ENCODE assay signal across 8 mouse cellular contexts in genomic region chr8:86746511-86746910, GRCm38 (mm10). TPM values are rescaled to one million over a fixed set of nuclear protein-coding genes. Genes with fewer than 3 reads are reported as not detected.
DNase-seq lines count a peak whose midpoint lies in the region; ATAC-seq and TF ChIP-seq lines count a peak whose summit lies in the region.

No protein-coding gene starts in this region.

- peak overlapping the region; percentile 84 for H3K9ac ChIP-seq in heart, adult 2 months (ENCODE audit: low read depth, low read length)
- H3K9ac ChIP-seq in ES-E14 (ENCODE audit: insufficient read depth, low read depth, low read length, poor library complexity, severe bottlenecking) = peak overlapping the region; percentile 99
- peak overlapping the region; percentile 78 for H3K9ac ChIP-seq in embryonic facial prominence, embryonic 15.5 days
- H3K9ac ChIP-seq in liver, embryonic 16.5 days (ENCODE audit: low read depth, low read length) = peak overlapping the region; percentile 98
- H3K9ac ChIP-seq in stomach, embryonic 14.5 days (replicated peaks; ENCODE audit: low read depth, low read length) = peak overlapping the region; percentile 99; the same call in 1 of the 2 replicates

- H3K4me1 ChIP-seq in heart, adult 2 months (ENCODE audit: control insufficient read depth, insufficient read depth, low read length) = peaks cover 14% of the 10 kb centered on the region
- H3K4me1 ChIP-seq in ES-E14 (ENCODE audit: control insufficient read depth in 2 of 2, insufficient read depth in 2 of 2, low read length in 2 of 2, poor library complexity in 1 of 2) = peaks cover 0 to under 1% of the 10 kb centered on the region in 2 experiments; a peak in 1 of 4 replicates
- peaks cover 18% of the 10 kb centered on the region; the same call in 1 of the 2 replicates for H3K4me1 ChIP-seq in embryonic facial prominence, embryonic 15.5 days
- H3K4me1 ChIP-seq in liver, embryonic 16.5 days (ENCODE audit: control insufficient read depth, low read depth, low read length) = peaks cover 25% of the 10 kb centered on the region
- peaks cover 13% of the 10 kb centered on the region; the same call in 1 of the 2 replicates for H3K4me1 ChIP-seq in stomach, embryonic 14.5 days (ENCODE audit: control insufficient read depth, insufficient read depth, low read length)

- DNase-seq in heart, adult 2 months = no peak
- no peak for DNase-seq in heart, postnatal 25 days (ENCODE audit: low spot score)
- no peak for DNase-seq in ES-E14 (ENCODE audit: low read depth, low spot score)
- no peak for DNase-seq in layer of hippocampus, postnatal 36 days

- no peak for ATAC-seq in embryonic facial prominence, embryonic 15.5 days (ENCODE audit: insufficient number of reproducible peaks, low FRiP score, low TSS enrichment, low read depth)
- ATAC-seq in inflammation-experienced regulatory T-cells, adult 6 months = peak; percentile 36
- ATAC-seq in liver, embryonic 16.5 days (ENCODE audit: low read depth) = no peak
- ATAC-seq in stomach, embryonic 14.5 days (ENCODE audit: insufficient number of reproducible peaks, insufficient read depth, low FRiP score, low read depth) = 0 out of 2 replicates have a peak, but pooled peaks have one; percentile 7

- no peak for TF ChIP-seq CTCF in heart, adult 2 months (IDR thresholded peaks at IDR 0.05)

- intact Hi-C loops in heart, adult 2 months (cut with DNase I) = loop anchor here (2.0 to 5.0 kb wide), 3 partner anchors 40 to 156 kb away; no protein-coding TSS in a partner anchor
- intact Hi-C loops in heart, postnatal 25 days (cut with DNase I) = loop anchor here (2.0 to 5.0 kb wide), 2 partner anchors 38 to 136 kb away; no protein-coding TSS in a partner anchor

- H3K4me2 ChIP-seq in embryonic facial prominence, embryonic 15.5 days (replicated peaks) = peak overlapping the region; percentile 74
- H3K4me2 ChIP-seq in liver, embryonic 16.5 days (ENCODE audit: low read depth, low read length) = peak overlapping the region; percentile 76
- H3K4me2 ChIP-seq in stomach, embryonic 14.5 days (replicated peaks; ENCODE audit: low read depth, low read length) = peak overlapping the region; percentile 74

- no peaks in the 10 kb centered on the region; the same call in 1 of the 2 replicates for H3K27me3 ChIP-seq in heart, adult 2 months (ENCODE audit: control insufficient read depth, insufficient read depth, low read length)
- H3K27me3 ChIP-seq in embryonic facial prominence, embryonic 15.5 days = no peaks in the 10 kb centered on the region
- H3K27me3 ChIP-seq in liver, embryonic 16.5 days (ENCODE audit: control insufficient read depth, insufficient read depth, low read depth, low read length) = peaks cover 3% of the 10 kb centered on the region; the same call in 1 of the 2 replicates
- H3K27me3 ChIP-seq in stomach, embryonic 14.5 days (ENCODE audit: control insufficient read depth, insufficient read depth, low read length) = no peaks in the 10 kb centered on the region

- H3K9me3 ChIP-seq in ES-E14 (ENCODE audit: control insufficient read depth, insufficient read depth, low read depth, low read length) = no peaks in the 10 kb centered on the region
- H3K9me3 ChIP-seq in embryonic facial prominence, embryonic 15.5 days (replicated peaks) = no peaks in the 10 kb centered on the region
- H3K9me3 ChIP-seq in liver, embryonic 16.5 days (replicated peaks; ENCODE audit: control insufficient read depth, low read length) = no peaks in the 10 kb centered on the region
- no peaks in the 10 kb centered on the region for H3K9me3 ChIP-seq in stomach, embryonic 14.5 days (ENCODE audit: control insufficient read depth, low read depth, low read length)

- H3K36me3 ChIP-seq in heart, adult 2 months (ENCODE audit: control insufficient read depth, insufficient read depth, low read length) = peaks cover 13% of the 10 kb centered on the region
- H3K36me3 ChIP-seq in ES-E14 (ENCODE audit: control insufficient read depth, insufficient read depth, low read length, poor library complexity, severe bottlenecking) = no peaks in the 10 kb centered on the region
- H3K36me3 ChIP-seq in embryonic facial prominence, embryonic 15.5 days = no peaks in the 10 kb centered on the region
- no peaks in the 10 kb centered on the region for H3K36me3 ChIP-seq in liver, embryonic 16.5 days (ENCODE audit: control insufficient read depth, insufficient read depth)
- no peaks in the 10 kb centered on the region for H3K36me3 ChIP-seq in stomach, embryonic 14.5 days (ENCODE audit: control insufficient read depth, insufficient read depth, low read length)

- in situ Hi-C loops in ES-E14 (cut with MboI; ENCODE audit: low sequenced_read_pairs in 2 of 2, unreplicated experiment in 2 of 2) = no loop called here

- TF ChIP-seq EP300 in heart, adult 2 months (IDR thresholded peaks at IDR 0.05; ENCODE audit: insufficient read depth, low read depth, low read length) = no peak

- peak overlapping the region; percentile 94 for H3K4me3 ChIP-seq in heart, adult 2 months
- peak overlapping the region; percentile 98 to 100 for H3K4me3 ChIP-seq in ES-E14 (ENCODE audit: insufficient read depth in 1 of 2, low read depth in 1 of 2, low read length in 2 of 2, poor library complexity in 1 of 2, severe bottlenecking in 1 of 2)
- H3K4me3 ChIP-seq in embryonic facial prominence, embryonic 15.5 days (replicated peaks) = peak overlapping the region; percentile 76
- peak overlapping the region; percentile 97 for H3K4me3 ChIP-seq in liver, embryonic 16.5 days (ENCODE audit: low read depth, low read length)
- H3K4me3 ChIP-seq in stomach, embryonic 14.5 days (ENCODE audit: low read depth, low read length) = peak overlapping the region; percentile 69

- peaks cover 2% of the 10 kb centered on the region; the same call in 1 of the 2 replicates for H3K79me2 ChIP-seq in heart, adult 2 months (replicated peaks; ENCODE audit: control insufficient read depth, insufficient read depth, low read length)

- H3K27ac ChIP-seq in heart, adult 2 months = peak overlapping the region; percentile 98
- H3K27ac ChIP-seq in ES-E14 (ENCODE audit: insufficient read depth, low read depth, low read length, poor library complexity, severe bottlenecking) = no peak overlapping the region
- peak overlapping the region; percentile 93 for H3K27ac ChIP-seq in embryonic facial prominence, embryonic 15.5 days (replicated peaks)
- peak overlapping the region; percentile 71 for H3K27ac ChIP-seq in liver, embryonic 16.5 days (ENCODE audit: low read length)
- peak overlapping the region; percentile 98; the same call in 1 of the 2 replicates for H3K27ac ChIP-seq in stomach, embryonic 14.5 days (ENCODE audit: low read length)

- 7% methylated on average over 11 of the region's 11 CpGs for WGBS in heart, adult 2 months
- 2% methylated on average over 11 of the region's 11 CpGs for WGBS in embryonic facial prominence, embryonic 15.5 days
- 3% methylated on average over 11 of the region's 11 CpGs for WGBS in liver, embryonic 16.5 days (ENCODE audit: insufficient replicate concordance)
- whole genome bisulfite sequencing in stomach, embryonic 14.5 days = 3% methylated on average over 11 of the region's 11 CpGs

- no peak for TF ChIP-seq POLR2A in heart, adult 2 months (IDR thresholded peaks at IDR 0.05; ENCODE audit: insufficient read depth, low read depth, low read length)

TF ChIP-seq in ES-E14, 5 proteins besides CTCF, POLR2A, EP300 and RAD21:
- TF ChIP-seq HCFC1 (IDR thresholded peaks at IDR 0.05; ENCODE audit: borderline replicate concordance, insufficient read depth, low read length) (no peak), CHD2 (IDR thresholded peaks at IDR 0.05; ENCODE audit: low read depth, low read length) (no peak), MAFK (IDR thresholded peaks at IDR 0.05; ENCODE audit: insufficient read depth, low read depth, low read length) (no peak), ZC3H11A (IDR thresholded peaks at IDR 0.05; ENCODE audit: borderline replicate concordance, low read depth, low read length) (no peak), ZNF384 (IDR thresholded peaks at IDR 0.05; ENCODE audit: low read depth, low read length) (no peak)

RNA-seq across cellular contexts. Expression of gene Siah1a, which starts 0.8 kb away (rescaled TPM):
- 10 to 100 TPM; 11.5 to 16.3 TPM for total RNA-seq in heart, adult 2 months (2021)
- 15.6 and 25.8 TPM in 2 replicates for polyA plus RNA-seq in heart, adult 2 months (2012; rRNA removed)
- 10 to 100 TPM; 14.9 to 15.6 TPM for total RNA-seq in heart, postnatal 25 days (2021)
- total RNA-seq in ES-E14 (2012; rRNA removed) = 13.5 and 15.7 TPM in 2 replicates
- 45.7 and 47.9 TPM in 2 replicates for polyA plus RNA-seq in embryonic facial prominence, embryonic 15.5 days (2015; fragmentation: Nextera tagmentation; extraction: Ambion mirVana)
- 1 to 10 TPM; 4.6 to 9.0 (median 6.2) TPM for polyA plus RNA-seq in inflammation-experienced regulatory T-cells, adult 6 months (2017; shearing (Covaris generic))
- 10.2 and 12.2 TPM in 2 replicates for polyA plus RNA-seq in liver, embryonic 16.5 days (2015; fragmentation: Nextera tagmentation; extraction: Ambion mirVana)
- 39.1 and 48.9 TPM in 2 replicates for polyA plus RNA-seq in stomach, embryonic 14.5 days (2014; fragmentation: Nextera tagmentation; extraction: Ambion mirVana)
- 10 to 100 TPM; 31.6 to 34.0 TPM for total RNA-seq in layer of hippocampus, postnatal 36 days (2021)

RNA-seq across cellular contexts. Expression of gene Gm10638, which starts 1.0 kb away (rescaled TPM):
- total RNA-seq in heart, adult 2 months (2021) = 1 to 10 TPM; 2.8 to 3.1 TPM
- 0.73 and 2.0 TPM in 2 replicates for polyA plus RNA-seq in heart, adult 2 months (2012; rRNA removed)
- 1 to 10 TPM; 2.1 to 3.0 TPM for total RNA-seq in heart, postnatal 25 days (2021)
- 0.54 and 1.3 TPM in 2 replicates for total RNA-seq in ES-E14 (2012; rRNA removed)
- 4.2 and 4.8 TPM in 2 replicates for polyA plus RNA-seq in embryonic facial prominence, embryonic 15.5 days (2015; fragmentation: Nextera tagmentation; extraction: Ambion mirVana)
- under 1 TPM in 1 of 3 experiments, not detected in 2; 0.51 TPM for polyA plus RNA-seq in inflammation-experienced regulatory T-cells, adult 6 months (2017; shearing (Covaris generic))
- polyA plus RNA-seq in liver, embryonic 16.5 days (2015; fragmentation: Nextera tagmentation; extraction: Ambion mirVana) = 0.71 and 0.80 TPM in 2 replicates
- polyA plus RNA-seq in stomach, embryonic 14.5 days (2014; fragmentation: Nextera tagmentation; extraction: Ambion mirVana) = 3.7 and 3.9 TPM in 2 replicates
- 1 to 10 TPM; 2.9 to 3.9 TPM for total RNA-seq in layer of hippocampus, postnatal 36 days (2021)

Comparison
In these comparisons a context has a peak if more than half of its experiments do, and no peak if none do; other contexts are left out.
1. ATAC-seq: peak in inflammation-experienced regulatory T-cells, adult 6 months (single experiment) and stomach, embryonic 14.5 days (single experiment); none in embryonic facial prominence, embryonic 15.5 days (single experiment) and liver, embryonic 16.5 days (single experiment).
2. Peak in every context shown above with its lines, with median percentiles within 50 percentile points of each other: H3K4me3 ChIP-seq, H3K9ac ChIP-seq and H3K4me2 ChIP-seq.